Mouse (Mus musculus): ENCODE results near the gene Ankrd55. TPM values are rescaled to one million over a fixed set of nuclear protein-coding genes. Genes with fewer than 3 reads are reported as not detected.

Ankrd55 gene
- polyA plus RNA-seq, 1 experiment: not detected

- Histone ChIP-seq H3K4me1 (ENCODE audit: control insufficient read depth, insufficient read depth, insufficient read length, low read length) (0 out of 2 replicates have a peak, but pooled peaks cover 2% of the 10 kb centered on the region), H3K27ac (replicated peaks; ENCODE audit: low read depth, low read length) (no peak overlapping the region; the same call in 1 of the 2 replicates), H3K4me3 (ENCODE audit: insufficient read depth, low read depth, low read length) (no peak overlapping the region)
These were observed 56.1 kb downstream of the Ankrd55 start for GRCm38 (mm10) chr13:112344270-112344864.

- H3K4me3 ChIP-seq (ENCODE audit: insufficient read depth, low read depth, low read length): no peak overlapping the region
- no peak overlapping the region for H3K27ac ChIP-seq (replicated peaks; ENCODE audit: low read depth, low read length)
- 0 out of 2 replicates have a peak, but pooled peaks cover 2% of the 10 kb centered on the region for H3K4me1 ChIP-seq (ENCODE audit: control insufficient read depth, insufficient read depth, insufficient read length, low read length)
These were observed 57.3 kb downstream of the Ankrd55 start for GRCm38 (mm10) chr13:112345542-112345941.

- no peak overlapping the region for H3K4me3 ChIP-seq (ENCODE audit: insufficient read depth, low read depth, low read length)
- 0 out of 2 replicates have a peak, but pooled peaks cover 2% of the 10 kb centered on the region for H3K4me1 ChIP-seq (ENCODE audit: control insufficient read depth, insufficient read depth, insufficient read length, low read length)
- H3K27ac ChIP-seq (replicated peaks; ENCODE audit: low read depth, low read length): no peak overlapping the region
These were observed 57.8 kb downstream of the Ankrd55 start for GRCm38 (mm10) chr13:112346031-112346430.

- Histone ChIP-seq H3K4me3 (ENCODE audit: insufficient read depth, low read depth, low read length) (no peak overlapping the region), H3K4me1 (ENCODE audit: control insufficient read depth, insufficient read depth, insufficient read length, low read length) (peaks cover 2% of the 10 kb centered on the region; the same call in 1 of the 2 replicates), H3K27ac (replicated peaks; ENCODE audit: low read depth, low read length) (no peak overlapping the region)
These were observed 58.5 kb downstream of the Ankrd55 start for GRCm38 (mm10) chr13:112346659-112347142.

GRCm38 (mm10) chr13:112348250-112348649 lies 60.0 kb downstream of the Ankrd55 start:
- H3K4me3 ChIP-seq (ENCODE audit: insufficient read depth, low read depth, low read length): no peak overlapping the region
- peaks cover 11% of the 10 kb centered on the region for H3K4me1 ChIP-seq (ENCODE audit: control insufficient read depth, insufficient read depth, insufficient read length, low read length)
- no peak overlapping the region for H3K27ac ChIP-seq (replicated peaks; ENCODE audit: low read depth, low read length)

GRCm38 (mm10) chr13:112348896-112349484 lies 60.7 kb downstream of the Ankrd55 start:
- H3K27ac ChIP-seq (replicated peaks; ENCODE audit: low read depth, low read length): no peak overlapping the region
- peaks cover 17% of the 10 kb centered on the region for H3K4me1 ChIP-seq (ENCODE audit: control insufficient read depth, insufficient read depth, insufficient read length, low read length)
- no peak overlapping the region for H3K4me3 ChIP-seq (ENCODE audit: insufficient read depth, low read depth, low read length)

- no peak overlapping the region for H3K4me3 ChIP-seq (ENCODE audit: insufficient read depth, low read depth, low read length)
- H3K4me1 ChIP-seq (ENCODE audit: control insufficient read depth, insufficient read depth, insufficient read length, low read length): peaks cover 22% of the 10 kb centered on the region
- no peak overlapping the region for H3K27ac ChIP-seq (replicated peaks; ENCODE audit: low read depth, low read length)
These were observed 61.2 kb downstream of the Ankrd55 start for GRCm38 (mm10) chr13:112349500-112349899.

- peaks cover 24% of the 10 kb centered on the region for H3K4me1 ChIP-seq (ENCODE audit: control insufficient read depth, insufficient read depth, insufficient read length, low read length)
- 0 out of 2 replicates have a peak overlapping the region, but pooled peaks have one; percentile 3 for H3K27ac ChIP-seq (replicated peaks; ENCODE audit: low read depth, low read length)
- no peak overlapping the region for H3K4me3 ChIP-seq (ENCODE audit: insufficient read depth, low read depth, low read length)
These were observed 63.7 kb downstream of the Ankrd55 start for GRCm38 (mm10) chr13:112351943-112352342.

GRCm38 (mm10) chr13:112354109-112354867 lies 66.0 kb downstream of the Ankrd55 start:
- Histone ChIP-seq H3K27ac (replicated peaks; ENCODE audit: low read depth, low read length) (peak overlapping the region; percentile 5; the same call in 1 of the 2 replicates), H3K4me3 (ENCODE audit: insufficient read depth, low read depth, low read length) (no peak overlapping the region), H3K4me1 (ENCODE audit: control insufficient read depth, insufficient read depth, insufficient read length, low read length) (peaks cover 24% of the 10 kb centered on the region)

- no peak overlapping the region for H3K27ac ChIP-seq (replicated peaks; ENCODE audit: low read depth, low read length)
These were observed 66.7 kb downstream of the Ankrd55 start for GRCm38 (mm10) chr13:112354958-112355357.

GRCm38 (mm10) chr13:112355794-112356486 lies 67.7 kb downstream of the Ankrd55 start:
- peaks cover 24% of the 10 kb centered on the region for H3K4me1 ChIP-seq (ENCODE audit: control insufficient read depth, insufficient read depth, insufficient read length, low read length)
- H3K4me3 ChIP-seq (ENCODE audit: insufficient read depth, low read depth, low read length): no peak overlapping the region
- H3K27ac ChIP-seq (replicated peaks; ENCODE audit: low read depth, low read length): no peak overlapping the region

More at GRCm38 (mm10) chr13:112354958-112355357, 66.7 kb downstream of the Ankrd55 start:
- Histone ChIP-seq H3K4me1 (ENCODE audit: control insufficient read depth, insufficient read depth, insufficient read length, low read length) (peaks cover 24% of the 10 kb centered on the region), H3K4me3 (ENCODE audit: insufficient read depth, low read depth, low read length) (no peak overlapping the region)

GRCm38 (mm10) chr13:112361575-112361974 lies 73.3 kb downstream of the Ankrd55 start:
- no peaks in the 10 kb centered on the region for H3K4me1 ChIP-seq (ENCODE audit: control insufficient read depth, insufficient read depth, insufficient read length, low read length)
- no peak overlapping the region for H3K4me3 ChIP-seq (ENCODE audit: insufficient read depth, low read depth, low read length)
- no peak overlapping the region for H3K27ac ChIP-seq (replicated peaks; ENCODE audit: low read depth, low read length)

- Histone ChIP-seq H3K27ac (replicated peaks; ENCODE audit: low read depth, low read length) (no peak overlapping the region), H3K4me1 (ENCODE audit: control insufficient read depth, insufficient read depth, insufficient read length, low read length) (no peaks in the 10 kb centered on the region), H3K4me3 (ENCODE audit: insufficient read depth, low read depth, low read length) (no peak overlapping the region)
These were observed 75.0 kb downstream of the Ankrd55 start for GRCm38 (mm10) chr13:112363218-112363617.

GRCm38 (mm10) chr13:112363746-112364145 lies 75.5 kb downstream of the Ankrd55 start:
- 0 out of 2 replicates have a peak overlapping the region, but pooled peaks have one; percentile 15 for H3K27ac ChIP-seq (replicated peaks; ENCODE audit: low read depth, low read length)

GRCm38 (mm10) chr13:112364698-112365097 lies 76.4 kb downstream of the Ankrd55 start:
- no peak overlapping the region for H3K4me3 ChIP-seq (ENCODE audit: insufficient read depth, low read depth, low read length)
- H3K4me1 ChIP-seq (ENCODE audit: control insufficient read depth, insufficient read depth, insufficient read length, low read length): no peaks in the 10 kb centered on the region
- H3K27ac ChIP-seq (replicated peaks; ENCODE audit: low read depth, low read length): no peak overlapping the region

More at GRCm38 (mm10) chr13:112363746-112364145, 75.5 kb downstream of the Ankrd55 start:
- Histone ChIP-seq H3K4me1 (ENCODE audit: control insufficient read depth, insufficient read depth, insufficient read length, low read length) (no peaks in the 10 kb centered on the region), H3K4me3 (ENCODE audit: insufficient read depth, low read depth, low read length) (no peak overlapping the region)
